Mouse (Mus musculus) olfactory bulb, adult 2 months (tissue): ENCODE measurements around the gene Fgf15.

ENCODE experiments used
- CTCF ChIP-seq: fragments of 200-500 bp; IDR thresholded peaks from 2 replicates; pipeline ENCODE4 v1.5.1; 2012; ENCODE audit warnings: low read depth, mild to moderate bottlenecking, low read length, moderate library complexity; ENCODE audit not compliant: insufficient read depth
- POLR2A ChIP-seq: fragments of 200-500 bp; IDR thresholded peaks from 2 replicates; pipeline ENCODE4 v1.6.1; 2012; ENCODE audit warnings: mild to moderate bottlenecking, low read depth, low read length, moderate library complexity; ENCODE audit not compliant: insufficient read depth

- TF ChIP-seq CTCF (no peak), POLR2A (no peak)
Observed at GRCm38 (mm10) chr7:144847067-144847466, 49.3 kb upstream of the Fgf15 start, which contains the start of gene Fgf4.
